Mouse (Mus musculus) gastrocnemius, postnatal 25 days (tissue): ENCODE measurements around the gene Tmem9b. TPM values are rescaled to one million over a fixed set of nuclear protein-coding genes. Genes with fewer than 3 reads are reported as not detected.

ENCODE experiments used
- DNase-seq: peaks from one replicate; pipeline ENCODE4 v3.0.0; 2022
- total RNA-seq, 2 experiments: library from RNA; stranded (reverse); gene quantifications; 1 replicate in 1 of 2; 2 replicates in 1 of 2; pipeline ENCODE4 v1.2.3; 2021

Gene Tmem9b
- total RNA-seq, 2 experiments from 2014 or later: 24.5 to 25.9 TPM

DNA sequence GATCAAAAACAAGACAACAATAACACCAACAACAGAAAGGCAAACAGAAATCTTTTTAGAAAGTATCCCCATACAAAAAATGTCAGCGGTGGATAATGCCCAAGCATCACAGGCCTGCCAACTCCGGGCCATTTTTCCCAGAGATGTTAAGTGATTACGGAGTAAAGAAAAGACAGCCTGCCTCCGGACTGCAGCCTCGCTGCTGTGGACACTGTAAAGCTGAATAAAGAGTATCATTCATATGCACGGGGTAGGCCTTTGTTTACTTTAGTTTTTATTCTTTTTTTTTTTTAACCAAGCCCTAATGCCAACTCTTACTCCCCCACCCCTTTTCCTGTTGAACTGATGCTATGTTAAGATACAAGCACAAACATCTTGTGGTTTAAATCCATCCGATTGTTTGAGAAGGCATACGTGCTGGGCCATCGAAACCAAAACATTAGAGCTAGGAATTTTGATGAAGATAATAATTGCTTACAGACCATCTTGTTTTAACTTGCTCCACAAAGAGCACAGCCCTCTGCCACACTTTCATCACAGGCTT, 66.0 kb downstream of the Tmem9b start:
- no peak for DNase-seq

Other genes with a start within 250 kb of the Tmem9b start
- gene Trim66, start 244.7 kb downstream of the Tmem9b start, total RNA-seq: under 1 TPM; 0.13 TPM
- gene Rpl27a, start 233.7 kb downstream of the Tmem9b start, total RNA-seq: 10 to 100 TPM; 58.5 to 72.2 TPM
- 1 to 10 TPM; 8.0 to 8.3 TPM for gene St5, start 49.3 kb downstream of the Tmem9b start, total RNA-seq
- gene Akip1, start 49.2 kb downstream of the Tmem9b start, total RNA-seq: 1 to 10 TPM; 5.4 to 8.2 TPM
- not detected for gene BC051019, start 29.0 kb downstream of the Tmem9b start, total RNA-seq
- not detected for gene Ascl3, start 21.1 kb downstream of the Tmem9b start, total RNA-seq
- under 1 TPM; 0.08 to 0.70 TPM for gene Nrip3, start 29.1 kb upstream of the Tmem9b start, total RNA-seq
- 1 to 10 TPM; 3.9 to 4.3 TPM for gene Scube2, start 112.8 kb upstream of the Tmem9b start, total RNA-seq
- 10 to 100 TPM; 52.1 to 53.5 TPM for gene Dennd5a, start 207.6 kb upstream of the Tmem9b start, total RNA-seq
- 10 to 100 TPM; 22.3 to 28.3 TPM for gene Tmem41b, start 234.1 kb upstream of the Tmem9b start, total RNA-seq